In the genomic region with DNA sequence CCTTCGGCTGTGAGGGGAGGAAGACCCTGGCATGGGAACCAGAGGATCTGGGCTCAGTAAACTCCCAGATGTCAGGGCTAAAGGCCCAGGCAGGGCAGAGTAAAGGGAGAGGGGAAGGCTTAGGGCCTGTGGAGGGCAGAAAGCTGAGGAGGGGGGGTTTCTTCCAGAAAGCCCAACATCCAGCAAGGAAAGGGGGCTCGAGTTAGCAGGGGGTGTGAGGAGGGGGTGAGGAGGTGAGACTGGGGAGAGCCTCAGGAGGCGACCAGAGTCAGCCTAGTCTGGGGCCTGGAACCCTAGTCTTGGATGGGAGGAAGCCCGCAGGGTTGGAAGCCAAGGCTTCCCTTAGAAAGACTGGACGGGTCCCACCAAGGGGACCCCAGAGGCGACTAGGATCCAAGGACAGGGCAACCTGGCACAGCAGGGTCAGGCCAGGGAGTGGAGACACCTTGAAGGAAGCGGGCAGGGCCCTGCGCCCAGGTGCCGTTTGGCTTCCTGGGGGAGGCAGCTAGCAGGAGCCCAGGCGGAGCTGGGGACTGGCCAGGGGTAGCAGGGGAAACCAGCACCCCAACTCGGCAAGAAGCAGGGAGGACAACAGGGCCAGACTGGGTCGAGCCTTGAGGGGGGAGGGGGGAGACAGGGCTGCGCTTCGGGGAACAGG, we compare ENCODE assay signal across 8 mouse cellular contexts. TPM values are rescaled to one million over a fixed set of nuclear protein-coding genes. Genes with fewer than 3 reads are reported as not detected.
DNase-seq lines count a peak whose midpoint lies in the region; ATAC-seq and TF ChIP-seq lines count a peak whose summit lies in the region.

No protein-coding gene starts in this region.

- TF ChIP-seq CTCF in bone marrow, adult 2 months (IDR thresholded peaks at IDR 0.05; ENCODE audit: control insufficient read depth, insufficient read depth, low read length) = no peak
- TF ChIP-seq CTCF in forebrain, postnatal 0 days (IDR thresholded peaks at IDR 0.05; ENCODE audit: low read depth) = no peak

- no peaks in the 10 kb centered on the region for H3K27me3 ChIP-seq in kidney, embryonic 16.5 days (ENCODE audit: insufficient read depth, low read length)
- H3K27me3 ChIP-seq in forebrain, postnatal 0 days (ENCODE audit: insufficient read depth, low read length) = no peaks in the 10 kb centered on the region

- no peak for DNase-seq in kidney, postnatal 14 days
- DNase-seq in forebrain, postnatal 0 days = no peak
- no peak for DNase-seq in thymus, postnatal 0 days (ENCODE audit: low spot score)
- DNase-seq in spleen, postnatal 14 days (ENCODE audit: low spot score in 2 of 2) = no peak
- no peak for DNase-seq in Muller cell, postnatal 12 days (ENCODE audit: inconsistent ontology term)

- no peak for TF ChIP-seq POLR2A in bone marrow, adult 2 months (IDR thresholded peaks at IDR 0.05; ENCODE audit: borderline replicate concordance, control insufficient read depth, low read depth, low read length)

- no peaks in the 10 kb centered on the region for H3K36me3 ChIP-seq in kidney, embryonic 16.5 days (ENCODE audit: insufficient read depth, low read length)
- 0 out of 2 replicates have a peak, but pooled peaks cover 2% of the 10 kb centered on the region for H3K36me3 ChIP-seq in forebrain, postnatal 0 days (ENCODE audit: insufficient read depth)

- peak overlapping the region; percentile 91 for H3K9ac ChIP-seq in kidney, embryonic 16.5 days (replicated peaks; ENCODE audit: low read length)
- peak overlapping the region; percentile 82 for H3K9ac ChIP-seq in forebrain, postnatal 0 days

- peak overlapping the region; percentile 75 for H3K27ac ChIP-seq in kidney, embryonic 16.5 days (ENCODE audit: low read length)
- no peak overlapping the region; the same call in 1 of the 2 replicates for H3K27ac ChIP-seq in bone marrow, adult 2 months (ENCODE audit: control insufficient read depth, insufficient read depth, low read depth, low read length, poor library complexity)
- H3K27ac ChIP-seq in forebrain, postnatal 0 days (ENCODE audit: low read depth, low read length) = peak overlapping the region; percentile 85

- WGBS in kidney, embryonic 16.5 days = 5% methylated on average over 14 of the region's 14 CpGs
- 8% methylated on average over 14 of the region's 14 CpGs for WGBS in bone marrow, adult 2 months
- 9% methylated on average over 14 of the region's 14 CpGs for WGBS in forebrain, postnatal 0 days

- peak overlapping the region; percentile 84 for H3K4me2 ChIP-seq in kidney, embryonic 16.5 days (replicated peaks; ENCODE audit: low read depth, low read length)
- peak overlapping the region; percentile 93 for H3K4me2 ChIP-seq in forebrain, postnatal 0 days (ENCODE audit: low read depth)

- peak overlapping the region; percentile 94 for H3K4me3 ChIP-seq in kidney, embryonic 16.5 days (ENCODE audit: low read length)
- H3K4me3 ChIP-seq in bone marrow, adult 2 months (replicated peaks; ENCODE audit: control insufficient read depth, low read depth, low read length) = peak overlapping the region; percentile 69
- H3K4me3 ChIP-seq in forebrain, postnatal 0 days (ENCODE audit: low read depth, low read length) = peak overlapping the region; percentile 97

- peaks cover 19% of the 10 kb centered on the region for H3K4me1 ChIP-seq in kidney, embryonic 16.5 days (ENCODE audit: insufficient read depth, low read length)
- H3K4me1 ChIP-seq in bone marrow, adult 2 months (ENCODE audit: control insufficient read depth, insufficient read depth, low read length) = peaks cover 2% of the 10 kb centered on the region
- H3K4me1 ChIP-seq in forebrain, postnatal 0 days (ENCODE audit: insufficient read depth) = peaks cover 16% of the 10 kb centered on the region

- ATAC-seq in kidney, embryonic 16.5 days (ENCODE audit: low FRiP score, low TSS enrichment) = peak; percentile 3
- no peak; the same call in 1 of the 2 replicates for ATAC-seq in forebrain, postnatal 0 days
- peak; percentile 31; the same call in 1 of the 2 replicates for ATAC-seq in megakaryocyte-erythroid progenitor cell, adult 5-6 weeks (replicated peaks; ENCODE audit: low FRiP score, low TSS enrichment, poor library complexity, severe bottlenecking)

- no peaks in the 10 kb centered on the region for H3K9me3 ChIP-seq in kidney, embryonic 16.5 days (ENCODE audit: low read length)
- no peaks in the 10 kb centered on the region for H3K9me3 ChIP-seq in forebrain, postnatal 0 days (ENCODE audit: low read length)

RNA-seq across cellular contexts. Expression of gene Mark4, which starts 1.1 kb away (rescaled TPM):
- 6.8 and 6.9 TPM in 2 replicates for polyA plus RNA-seq in kidney, embryonic 16.5 days (2015; fragmentation: Nextera tagmentation; extraction: Ambion mirVana)
- 10.1 and 14.6 TPM in 2 replicates for polyA plus RNA-seq in bone marrow, adult 2 months (2011; ENCODE audit: insufficient read depth, insufficient read length, low replicate concordance, missing spikeins)
- total RNA-seq in forebrain, postnatal 0 days (2014; rRNA removed) = 46.7 and 47.1 TPM in 2 replicates
- polyA plus RNA-seq in forebrain, postnatal 0 days (2015; fragmentation: Nextera tagmentation; extraction: Ambion mirVana) = 16.1 and 21.0 TPM in 2 replicates
- 7.8 and 11.3 TPM in 2 replicates for total RNA-seq in megakaryocyte-erythroid progenitor cell, adult 5-6 weeks (2014; fragmentation: Nextera tagmentation)
- 3.0 and 3.1 TPM in 2 replicates for total RNA-seq in megakaryocyte-erythroid progenitor cell, adult 5-6 weeks (2017)
- polyA plus RNA-seq in thymus, postnatal 0 days (2015; fragmentation: Nextera tagmentation; extraction: Ambion mirVana) = 6.7 and 9.0 TPM in 2 replicates

RNA-seq across cellular contexts. Expression of gene Exoc3l2, which starts 5.6 kb away (rescaled TPM):
- 2.9 and 3.8 TPM in 2 replicates for polyA plus RNA-seq in kidney, embryonic 16.5 days (2015; fragmentation: Nextera tagmentation; extraction: Ambion mirVana)
- polyA plus RNA-seq in bone marrow, adult 2 months (2011; ENCODE audit: insufficient read depth, insufficient read length, low replicate concordance, missing spikeins) = 4.2 and 10.3 TPM in 2 replicates
- total RNA-seq in forebrain, postnatal 0 days (2014; rRNA removed) = 0.14 and 0.23 TPM in 2 replicates
- 0.36 and 0.38 TPM in 2 replicates for polyA plus RNA-seq in forebrain, postnatal 0 days (2015; fragmentation: Nextera tagmentation; extraction: Ambion mirVana)
- total RNA-seq in megakaryocyte-erythroid progenitor cell, adult 5-6 weeks (2014; fragmentation: Nextera tagmentation) = 1.7 and 2.3 TPM in 2 replicates
- 1.0 and 1.5 TPM in 2 replicates for total RNA-seq in megakaryocyte-erythroid progenitor cell, adult 5-6 weeks (2017)
- polyA plus RNA-seq in thymus, postnatal 0 days (2015; fragmentation: Nextera tagmentation; extraction: Ambion mirVana) = 0.74 and 0.78 TPM in 2 replicates

RNA-seq across cellular contexts. Expression of gene Bloc1s3, which starts 50.6 kb away (rescaled TPM):
- 1.8 and 2.2 TPM in 2 replicates for polyA plus RNA-seq in kidney, embryonic 16.5 days (2015; fragmentation: Nextera tagmentation; extraction: Ambion mirVana)
- 4.4 and 8.0 TPM in 2 replicates for polyA plus RNA-seq in bone marrow, adult 2 months (2011; ENCODE audit: insufficient read depth, insufficient read length, low replicate concordance, missing spikeins)
- total RNA-seq in forebrain, postnatal 0 days (2014; rRNA removed) = 17.3 and 17.8 TPM in 2 replicates
- polyA plus RNA-seq in forebrain, postnatal 0 days (2015; fragmentation: Nextera tagmentation; extraction: Ambion mirVana) = 4.5 and 5.1 TPM in 2 replicates
- total RNA-seq in megakaryocyte-erythroid progenitor cell, adult 5-6 weeks (2014; fragmentation: Nextera tagmentation) = 3.4 and 3.6 TPM in 2 replicates
- total RNA-seq in megakaryocyte-erythroid progenitor cell, adult 5-6 weeks (2017) = 3.6 and 4.7 TPM in 2 replicates
- 2.7 and 4.0 TPM in 2 replicates for polyA plus RNA-seq in thymus, postnatal 0 days (2015; fragmentation: Nextera tagmentation; extraction: Ambion mirVana)

RNA-seq across cellular contexts. Expression of gene Trappc6a, which starts 50.7 kb away (rescaled TPM):
- polyA plus RNA-seq in kidney, embryonic 16.5 days (2015; fragmentation: Nextera tagmentation; extraction: Ambion mirVana) = 89.7 and 94.2 TPM in 2 replicates
- 12.4 and 12.7 TPM in 2 replicates for polyA plus RNA-seq in bone marrow, adult 2 months (2011; ENCODE audit: insufficient read depth, insufficient read length, low replicate concordance, missing spikeins)
- 28.5 and 28.8 TPM in 2 replicates for total RNA-seq in forebrain, postnatal 0 days (2014; rRNA removed)
- 38.7 and 38.8 TPM in 2 replicates for polyA plus RNA-seq in forebrain, postnatal 0 days (2015; fragmentation: Nextera tagmentation; extraction: Ambion mirVana)
- total RNA-seq in megakaryocyte-erythroid progenitor cell, adult 5-6 weeks (2014; fragmentation: Nextera tagmentation) = 89.3 and 96.3 TPM in 2 replicates
- 22.6 and 23.6 TPM in 2 replicates for total RNA-seq in megakaryocyte-erythroid progenitor cell, adult 5-6 weeks (2017)
- polyA plus RNA-seq in thymus, postnatal 0 days (2015; fragmentation: Nextera tagmentation; extraction: Ambion mirVana) = 86.5 and 92.5 TPM in 2 replicates

RNA-seq across cellular contexts. Expression of gene Ckm, which starts 53.0 kb away (rescaled TPM):
- 18.6 and 28.2 TPM in 2 replicates for polyA plus RNA-seq in kidney, embryonic 16.5 days (2015; fragmentation: Nextera tagmentation; extraction: Ambion mirVana)
- 25.1 and 31.8 TPM in 2 replicates for polyA plus RNA-seq in bone marrow, adult 2 months (2011; ENCODE audit: insufficient read depth, insufficient read length, low replicate concordance, missing spikeins)
- total RNA-seq in forebrain, postnatal 0 days (2014; rRNA removed) = 0.48 and 4.2 TPM in 2 replicates
- polyA plus RNA-seq in forebrain, postnatal 0 days (2015; fragmentation: Nextera tagmentation; extraction: Ambion mirVana) = not detected in 2 replicates
- total RNA-seq in megakaryocyte-erythroid progenitor cell, adult 5-6 weeks (2014; fragmentation: Nextera tagmentation) = not detected in 2 replicates
- total RNA-seq in megakaryocyte-erythroid progenitor cell, adult 5-6 weeks (2017) = 0.80 TPM in 1 of 2 replicates, not detected in the other
- 3.6 and 7.0 TPM in 2 replicates for polyA plus RNA-seq in thymus, postnatal 0 days (2015; fragmentation: Nextera tagmentation; extraction: Ambion mirVana)
